Mouse (Mus musculus) erythroblast, embryonic 14.5 days (primary cell): Measurements from ENCODE around the gene Fam98c.

Experiments used
- GATA1 ChIP-seq: IDR thresholded peaks from 2 replicates; pipeline ENCODE4 v1.6.1; 2012; ENCODE audit warnings: low read length, inconsistent platforms, mixed read lengths
- TAL1 ChIP-seq: IDR thresholded peaks from 3 replicates; pipeline ENCODE4 v1.6.1; 2012; ENCODE audit warnings: low read length, inconsistent platforms, mixed read lengths

DNA sequence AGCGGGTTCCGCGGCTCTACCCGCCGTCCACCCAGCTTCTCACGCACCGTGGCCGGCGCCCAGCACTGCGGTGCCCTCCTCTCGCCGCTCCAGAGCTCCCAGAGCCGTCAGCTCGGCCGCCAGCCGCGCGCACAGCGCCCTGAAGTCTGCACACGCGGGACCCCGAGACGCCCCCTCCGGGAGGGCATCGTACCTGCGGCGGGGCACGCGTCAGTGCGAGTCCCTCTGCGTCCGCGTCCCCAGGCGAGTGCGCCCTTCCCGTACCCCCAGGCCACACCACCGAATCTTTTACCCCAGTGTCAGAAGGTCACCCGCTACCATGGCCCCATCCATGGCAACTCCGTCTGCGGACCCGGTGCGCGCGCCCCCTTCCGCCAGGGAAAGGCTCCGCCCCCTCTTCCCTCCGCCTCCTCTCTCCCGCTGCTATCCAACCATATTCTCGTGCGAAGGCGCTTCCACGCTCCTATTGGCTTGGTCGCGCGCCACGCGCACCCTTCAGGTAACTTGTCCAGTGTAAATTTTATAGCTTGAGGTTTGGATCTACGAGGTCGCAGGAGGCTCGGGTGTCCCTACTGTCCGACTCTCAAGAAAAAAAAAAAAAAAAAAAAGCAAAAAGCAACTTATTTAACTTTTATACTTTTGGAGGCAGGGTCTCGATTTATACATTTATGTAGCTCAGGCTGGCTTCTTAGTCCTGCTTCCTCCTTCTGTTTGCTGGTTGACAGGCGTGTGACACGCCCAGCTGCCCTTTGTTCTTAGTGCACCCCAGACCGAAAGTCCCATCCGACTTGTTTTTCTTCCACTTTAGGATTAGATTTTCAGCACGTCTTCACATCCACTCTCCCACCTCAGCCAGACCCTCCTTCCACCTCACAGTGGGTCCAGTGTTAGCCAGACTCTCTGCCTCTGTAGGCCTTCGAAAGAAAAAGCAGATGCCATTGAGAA lies at the start of gene Fam98c:
- TF ChIP-seq GATA1 (no peak), TAL1 (no peak)
